Mouse (Mus musculus) C2C12 (cell line): ENCODE measurements around the gene Adgrd1. TPM values are rescaled to one million over a fixed set of nuclear protein-coding genes. Genes with fewer than 3 reads are reported as not detected.
"Not testable (repeated sequence)": the region's sequence is repeated elsewhere in the genome, so short reads cannot be mapped to it uniquely, and the experiment has no call there.

Experiments used
- H3K27me3 ChIP-seq: one replicate; pipeline ENCODE4 v1.6.1; 2011; ENCODE audit not compliant: control insufficient read depth, insufficient read depth, insufficient read length
- H3K36me3 ChIP-seq: one replicate; pipeline ENCODE4 v1.6.1; 2011; ENCODE audit not compliant: control insufficient read depth, insufficient read depth
- H3K4me3 ChIP-seq: one replicate; pipeline ENCODE4 v1.5.1; 2011; ENCODE audit warnings: mild to moderate bottlenecking, control low read depth; ENCODE audit not compliant: poor library complexity, insufficient read depth, severe bottlenecking
- H3K79me2 ChIP-seq: one replicate; pipeline ENCODE4 v1.6.1; 2011; ENCODE audit not compliant: control insufficient read depth, insufficient read depth
- H3K79me3 ChIP-seq: one replicate; pipeline ENCODE4 v1.6.1; 2011; ENCODE audit warnings: low read depth, control low read depth
- H3ac ChIP-seq: one replicate; pipeline ENCODE3; 2011; ENCODE audit warnings: low read depth; ENCODE audit not compliant: control insufficient read depth, insufficient read length
- CEBPB ChIP-seq: IDR thresholded peaks from one replicate; pipeline ENCODE4 v1.6.1; 2011; ENCODE audit warnings: low read depth, mild to moderate bottlenecking, control low read depth, moderate library complexity
- CTCF ChIP-seq: IDR thresholded peaks from one replicate; pipeline ENCODE4 v1.5.1; 2011; ENCODE audit not compliant: control insufficient read depth, insufficient read depth, insufficient read length
- FOSL1 ChIP-seq: IDR thresholded peaks from one replicate; pipeline ENCODE4 v1.8.0; 2011; ENCODE audit warnings: mild to moderate bottlenecking, low read length; ENCODE audit not compliant: poor library complexity, insufficient read depth, severe bottlenecking
- MAX ChIP-seq: IDR thresholded peaks from one replicate; pipeline ENCODE4 v1.6.1; 2011; ENCODE audit warnings: mild to moderate bottlenecking, control low read depth
- MYOD1 ChIP-seq: IDR thresholded peaks from one replicate; pipeline ENCODE4 v1.6.1; 2011; ENCODE audit warnings: low read depth; ENCODE audit not compliant: control insufficient read depth, insufficient read length
- MYOG ChIP-seq: IDR thresholded peaks from one replicate; pipeline ENCODE4 v1.6.1; 2011; ENCODE audit not compliant: control insufficient read depth, insufficient read length; ENCODE audit errors: extremely low read depth
- USF1 ChIP-seq: IDR thresholded peaks from one replicate; pipeline ENCODE4 v1.6.1; 2011; ENCODE audit warnings: low read depth, mild to moderate bottlenecking, control low read depth, moderate library complexity
- polyA plus RNA-seq: library from polyadenylated mRNA; unstranded; fragments of >200 nt; fragmentation: generic; extraction: Trizol; gene quantifications from one replicate; pipeline ENCODE4 v1.2.1, GENCODE M21; 2012; ENCODE audit warnings: missing spikeins

The Adgrd1 gene
- polyA plus RNA-seq, 1 experiment: 0.04 TPM

- H3K79me3 ChIP-seq: no peaks in the 10 kb centered on the region
- no peak for TF ChIP-seq FOSL1
- no peak for TF ChIP-seq MAX
- TF ChIP-seq MYOD1: no peak
- TF ChIP-seq CTCF: no peak
- TF ChIP-seq USF1: no peak
- H3K4me3 ChIP-seq: no peak overlapping the region
- H3ac ChIP-seq: no peak overlapping the region
- peaks cover 45% of the 10 kb centered on the region for H3K27me3 ChIP-seq
- H3K79me2 ChIP-seq: no peaks in the 10 kb centered on the region
- H3K36me3 ChIP-seq: no peaks in the 10 kb centered on the region
Measured at GRCm38 (mm10) chr5:129119146-129119545, 22.6 kb downstream of the Adgrd1 start.

GRCm38 (mm10) chr5:129121654-129122285 lies 25.2 kb downstream of the Adgrd1 start:
- Histone ChIP-seq H3K79me2 (no peaks in the 10 kb centered on the region), H3K79me3 (no peaks in the 10 kb centered on the region), H3ac (no peak overlapping the region), H3K27me3 (peaks cover 40% of the 10 kb centered on the region), H3K4me3 (no peak overlapping the region), H3K36me3 (no peaks in the 10 kb centered on the region)
- TF ChIP-seq MYOD1 (no peak), USF1 (no peak), CTCF (no peak), FOSL1 (no peak), MAX (no peak), CEBPB (no peak), MYOG (no peak)

DNA sequence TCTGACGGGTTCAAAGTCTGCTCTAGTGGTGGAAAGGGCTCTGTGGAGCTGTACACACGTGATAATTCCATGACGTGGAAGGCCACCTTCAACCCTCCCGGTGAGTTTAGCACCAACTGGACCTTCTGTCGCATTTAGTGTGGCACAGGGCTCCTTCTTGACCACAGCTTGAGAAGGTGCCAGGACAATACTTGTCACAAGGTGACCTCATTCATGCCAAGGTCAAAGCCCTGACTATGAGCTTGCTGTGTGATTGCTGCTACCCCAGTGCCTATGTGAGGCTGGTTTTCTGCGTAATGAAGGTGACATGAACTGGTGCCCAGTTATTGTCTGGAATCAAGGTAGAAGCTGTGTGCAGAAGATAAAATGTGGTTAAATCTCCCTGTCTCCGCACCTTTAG lies 25.9 kb downstream of the Adgrd1 start:
- Histone ChIP-seq H3K79me3 (no peaks in the 10 kb centered on the region), H3K79me2 (no peaks in the 10 kb centered on the region), H3ac (no peak overlapping the region), H3K36me3 (no peaks in the 10 kb centered on the region), H3K4me3 (no peak overlapping the region), H3K27me3 (peaks cover 39% of the 10 kb centered on the region)
- no peak for TF ChIP-seq CTCF
- no peak for TF ChIP-seq FOSL1
- no peak for TF ChIP-seq MYOD1
- no peak for TF ChIP-seq USF1
- no peak for TF ChIP-seq MAX
- no peak for TF ChIP-seq CEBPB

- peaks cover 36% of the 10 kb centered on the region for H3K27me3 ChIP-seq
- no peak overlapping the region for H3ac ChIP-seq
- H3K79me2 ChIP-seq: no peaks in the 10 kb centered on the region
- H3K4me3 ChIP-seq: no peak overlapping the region
- no peaks in the 10 kb centered on the region for H3K36me3 ChIP-seq
- no peaks in the 10 kb centered on the region for H3K79me3 ChIP-seq
- no peak for TF ChIP-seq USF1
- no peak for TF ChIP-seq MAX
- no peak for TF ChIP-seq FOSL1
- TF ChIP-seq MYOD1: no peak
- no peak for TF ChIP-seq MYOG
- TF ChIP-seq CEBPB: no peak
Measured at GRCm38 (mm10) chr5:129124070-129124828, 27.7 kb downstream of the Adgrd1 start.

DNA sequence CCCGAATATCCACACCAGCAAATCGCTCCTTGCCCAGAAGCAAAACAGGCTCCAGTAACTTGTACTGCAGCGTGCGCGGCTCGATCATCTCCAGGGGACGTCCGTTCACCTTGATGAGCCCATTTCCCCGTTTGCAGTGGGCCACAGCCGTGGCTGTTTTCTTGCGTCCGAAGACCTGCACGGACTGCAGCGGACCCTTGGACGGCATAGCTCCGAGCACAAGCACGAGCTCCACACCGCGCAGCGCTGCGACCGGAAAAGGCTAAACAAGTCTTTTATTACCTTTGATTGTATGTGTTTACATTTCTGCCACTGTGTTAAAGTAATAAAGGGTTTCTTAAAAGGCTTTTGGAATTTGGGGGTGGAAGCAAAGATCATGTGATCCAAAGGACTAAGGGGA lies 31.8 kb downstream of the Adgrd1 start:
- H3K4me3 ChIP-seq, H3ac ChIP-seq, H3K79me2 ChIP-seq, H3K36me3 ChIP-seq, H3K79me3 ChIP-seq: not testable (repeated sequence)
- peaks cover 21% of the 10 kb centered on the region for H3K27me3 ChIP-seq

GRCm38 (mm10) chr5:129130301-129130700 lies 33.8 kb downstream of the Adgrd1 start:
- Histone ChIP-seq H3K79me3 (no peaks in the 10 kb centered on the region), H3K4me3 (no peak overlapping the region)
- no peak for TF ChIP-seq USF1
- TF ChIP-seq FOSL1: no peak
- TF ChIP-seq CTCF: no peak
- TF ChIP-seq MYOD1: no peak
- no peak for TF ChIP-seq MAX
- TF ChIP-seq CEBPB: no peak
- TF ChIP-seq MYOG: no peak

More at GRCm38 (mm10) chr5:129130301-129130700, 33.8 kb downstream of the Adgrd1 start:
- Histone ChIP-seq H3K79me2 (no peaks in the 10 kb centered on the region), H3ac (no peak overlapping the region), H3K36me3 (no peaks in the 10 kb centered on the region), H3K27me3 (peaks cover 22% of the 10 kb centered on the region)
